Mouse (Mus musculus) neural tube, embryonic 14.5 days (tissue): ENCODE data around the gene Obscn. TPM values are rescaled to one million over a fixed set of nuclear protein-coding genes. Genes with fewer than 3 reads are reported as not detected.

Experiments used
- ATAC-seq: fragments of 200-750 bp; cut with Nextera tagmentation; 2 replicates; pipeline ENCODE4 v1.8.0; 2017; ENCODE audit warnings: low read depth, mild to moderate bottlenecking, moderate TSS enrichment, moderate library complexity
- H3K27ac ChIP-seq: fragments of 300-500 bp; sonication (generic); 2 replicates; pipeline ENCODE4 v1.5.1; 2014; ENCODE audit warnings: low read depth, mild to moderate bottlenecking, control low read depth, low read length, moderate library complexity, mixed read lengths
- H3K27me3 ChIP-seq: fragments of 300-500 bp; sonication (generic); 2 replicates; pipeline ENCODE4 v1.6.1; 2014; ENCODE audit warnings: low read length; ENCODE audit not compliant: control insufficient read depth, insufficient read depth
- H3K36me3 ChIP-seq: fragments of 300-500 bp; sonication (generic); 2 replicates; pipeline ENCODE4 v1.6.1; 2014; ENCODE audit warnings: low read length, mixed read lengths; ENCODE audit not compliant: control insufficient read depth, insufficient read depth
- H3K4me1 ChIP-seq: fragments of 300-500 bp; sonication (generic); 2 replicates; pipeline ENCODE4 v1.6.1; 2014; ENCODE audit warnings: low read length; ENCODE audit not compliant: control insufficient read depth, insufficient read depth
- H3K4me2 ChIP-seq: fragments of 300-500 bp; sonication (generic); 2 replicates; pipeline ENCODE4 v1.6.1; 2014; ENCODE audit warnings: mild to moderate bottlenecking, low read depth, low read length, control low read depth
- H3K4me3 ChIP-seq: fragments of 300-500 bp; sonication (generic); 2 replicates; pipeline ENCODE4 v1.5.1; 2014; ENCODE audit warnings: low read depth, low read length, control low read depth, mixed read lengths
- H3K9ac ChIP-seq: fragments of 300-500 bp; sonication (generic); replicated peaks from 2 replicates; pipeline ENCODE4 v1.6.1; 2014; ENCODE audit warnings: low read depth, mild to moderate bottlenecking, control low read depth, low read length, mixed read lengths
- H3K9me3 ChIP-seq: fragments of 300-500 bp; sonication (generic); 2 replicates; pipeline ENCODE4 v1.6.1; 2016; ENCODE audit warnings: low read length; ENCODE audit not compliant: control insufficient read depth
- WGBS: fragments of 180-500 bp; shearing (Covaris S2); extraction: QIAGEN DNeasy Blood & Tissue Kit; methylation state at CpG from one replicate; pipeline ENCODE4 v1.1.7; 2014; 5-methylcytosine and 5-hydroxymethylcytosine counted together
- microRNA-seq: library from miRNA; unstranded; fragments of <30 nt; microRNA quantifications from one replicate; pipeline ENCODE4, GENCODE M21; 2016
- polyA plus RNA-seq: library from polyadenylated mRNA; unstranded; fragments of >200 nt; fragmentation: Nextera tagmentation; extraction: Ambion mirVana; gene quantifications from 2 replicates; pipeline ENCODE4 v1.2.1, GENCODE M21; 2014

The Obscn gene
- polyA plus RNA-seq, 1 experiment from 2014 or later: 0.74 TPM

DNA sequence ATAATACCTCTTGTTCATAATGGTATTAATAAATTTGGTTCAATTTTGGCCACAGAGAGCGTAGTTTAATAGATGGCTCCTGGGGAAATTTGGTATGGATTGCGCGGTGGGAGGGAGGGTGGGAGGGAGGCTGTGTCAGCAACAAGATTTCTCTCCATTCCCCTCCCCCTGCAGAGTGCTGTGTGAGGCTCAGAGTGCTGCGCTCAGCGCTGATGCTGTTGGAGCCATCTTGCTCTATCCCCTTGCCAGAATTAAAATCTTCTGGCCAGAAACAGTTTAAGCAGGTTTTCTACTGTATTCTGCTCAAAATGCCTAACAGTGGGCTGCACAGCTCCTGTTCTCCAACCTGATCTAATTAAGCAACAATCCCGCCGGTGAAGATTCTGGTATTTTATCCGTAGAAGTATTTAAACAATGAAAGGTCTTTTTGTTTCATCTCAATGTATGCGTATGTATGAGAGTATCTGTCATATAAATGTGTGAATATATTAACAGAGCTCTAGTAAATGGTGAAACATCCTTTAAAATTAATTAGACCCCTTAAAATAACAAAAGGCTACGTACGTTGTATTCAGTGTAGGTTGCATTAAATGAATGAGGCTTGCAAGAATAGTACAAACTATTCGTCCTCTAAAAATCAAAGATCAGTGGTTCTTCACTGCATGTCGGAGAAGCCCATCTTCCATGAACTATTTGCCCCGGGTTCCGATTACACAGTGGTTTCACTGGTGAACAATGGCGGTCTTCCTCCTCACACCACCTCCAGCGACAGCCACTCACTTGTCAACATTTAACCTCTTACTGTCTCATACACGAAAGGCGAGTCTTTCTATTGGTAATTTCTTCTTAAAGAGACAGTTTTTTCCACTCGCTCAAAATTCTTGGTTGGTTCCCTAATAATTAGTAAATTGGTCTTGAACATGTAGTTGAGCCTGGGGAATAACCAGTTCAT is 186.4 kb downstream of the Obscn start:
- WGBS: 3% methylated on average over 20 of the region's 20 CpGs
- Histone ChIP-seq H3K4me2 (peak overlapping the region; percentile 45), H3K27ac (peak overlapping the region; percentile 95), H3K4me3 (peak overlapping the region; percentile 51), H3K27me3 (no peaks in the 10 kb centered on the region), H3K9ac (peak overlapping the region; percentile 78), H3K36me3 (no peaks in the 10 kb centered on the region), H3K9me3 (no peaks in the 10 kb centered on the region), H3K4me1 (peaks cover 18% of the 10 kb centered on the region)
- ATAC-seq: peak; percentile 59

DNA sequence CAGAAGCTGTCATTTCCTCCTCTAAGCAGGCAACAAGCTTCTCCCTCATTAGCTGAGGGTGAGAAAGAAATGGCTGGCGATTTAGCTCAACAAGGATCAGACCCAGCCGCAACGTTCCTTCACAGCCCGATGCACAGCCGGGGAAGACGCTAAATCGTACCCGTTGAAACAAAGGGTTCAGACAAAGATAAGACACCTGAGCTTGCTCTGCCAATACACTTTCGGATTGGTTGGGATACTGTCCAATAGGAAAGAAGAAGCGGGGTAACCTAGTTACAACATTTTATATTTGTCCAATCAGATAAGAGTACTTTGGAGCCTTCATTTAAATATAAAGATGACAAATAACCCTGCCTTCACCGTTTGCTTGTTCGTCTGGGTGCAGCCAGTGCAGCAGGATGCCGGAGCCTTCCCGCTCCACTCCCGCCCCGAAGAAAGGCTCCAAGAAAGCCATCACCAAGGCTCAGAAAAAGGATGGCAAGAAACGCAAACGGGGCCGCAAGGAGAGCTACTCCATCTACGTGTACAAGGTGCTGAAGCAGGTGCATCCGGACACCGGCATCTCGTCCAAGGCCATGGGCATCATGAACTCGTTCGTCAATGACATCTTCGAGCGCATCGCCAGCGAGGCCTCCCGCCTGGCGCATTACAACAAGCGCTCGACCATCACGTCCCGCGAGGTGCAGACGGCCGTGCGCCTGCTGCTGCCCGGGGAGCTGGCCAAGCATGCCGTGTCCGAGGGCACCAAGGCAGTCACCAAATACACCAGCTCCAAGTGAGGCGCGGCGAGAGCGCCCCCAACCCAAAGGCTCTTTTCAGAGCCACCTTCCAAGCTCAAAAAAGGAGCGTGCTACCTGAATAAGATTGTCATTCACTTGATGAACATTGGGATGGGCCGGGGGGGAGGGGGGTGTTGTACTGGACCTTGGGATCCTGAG is 187.4 kb downstream of the Obscn start, which contains the start of gene Hist3h2ba:
Hist3h2ba (plus strand) TSS at position 379 of the 938 bp plus-strand sequence.
- peaks cover 18% of the 10 kb centered on the region for H3K4me1 ChIP-seq
- under 1% methylated on average over 48 of the region's 48 CpGs for WGBS

DNA sequence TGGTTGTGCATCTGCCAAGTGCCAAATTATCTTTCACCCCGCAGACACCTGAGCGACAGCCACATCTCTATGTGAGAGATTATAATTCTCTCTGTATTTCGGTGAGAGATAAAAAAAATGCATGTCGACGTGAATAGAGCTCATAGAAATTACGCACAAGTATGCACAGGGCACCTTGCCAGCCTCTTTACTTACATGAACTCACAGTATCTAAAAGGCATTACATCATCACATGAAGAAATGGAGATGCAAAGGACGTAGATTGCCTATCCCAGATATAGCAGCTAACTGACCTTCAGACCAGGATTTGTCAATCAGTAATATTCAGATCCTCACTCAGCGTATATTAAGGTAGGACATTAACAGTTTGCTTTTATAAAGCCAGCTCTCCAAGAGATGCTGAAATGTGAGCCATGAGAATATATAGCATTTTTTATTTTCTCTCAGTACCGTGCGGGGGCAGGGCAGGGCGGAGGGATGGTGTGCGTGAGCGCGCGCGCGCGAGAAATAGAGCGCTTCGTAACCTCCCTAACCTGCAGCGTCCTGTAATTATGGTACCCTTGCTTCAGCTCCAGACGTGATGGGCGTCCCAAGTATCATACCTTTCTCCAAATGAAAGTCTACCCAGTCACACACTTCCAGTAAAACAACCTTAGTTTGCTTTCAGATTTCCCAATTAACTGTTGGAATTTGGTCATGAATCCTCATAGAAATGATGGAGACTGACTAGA is 188.2 kb downstream of the Obscn start:
- peak overlapping the region; percentile 53 for H3K9ac ChIP-seq
- ATAC-seq: peak; percentile 75
- peaks cover 22% of the 10 kb centered on the region for H3K4me1 ChIP-seq
- peak overlapping the region; percentile 95 for H3K27ac ChIP-seq
- 9% methylated on average over 23 of the region's 23 CpGs for whole genome bisulfite sequencing
- no peaks in the 10 kb centered on the region for H3K27me3 ChIP-seq
- no peaks in the 10 kb centered on the region for H3K9me3 ChIP-seq
- H3K4me2 ChIP-seq: peak overlapping the region; percentile 45
- peak overlapping the region; percentile 51 for H3K4me3 ChIP-seq
- no peaks in the 10 kb centered on the region for H3K36me3 ChIP-seq

More for the DNA sequence above, 187.4 kb downstream of the Obscn start, which contains the start of gene Hist3h2ba:
- Histone ChIP-seq H3K4me2 (peak within 1 kb of the TSS; percentile 45), H3K4me3 (peak within 1 kb of the TSS; percentile 51), H3K9ac (peak within 1 kb of the TSS; percentile 78), H3K36me3 (no peaks in the 10 kb centered on the region), H3K9me3 (no peaks in the 10 kb centered on the region), H3K27me3 (no peaks in the 10 kb centered on the region), H3K27ac (peak within 1 kb of the TSS; percentile 95)
- ATAC-seq: peak; percentile 93

DNA sequence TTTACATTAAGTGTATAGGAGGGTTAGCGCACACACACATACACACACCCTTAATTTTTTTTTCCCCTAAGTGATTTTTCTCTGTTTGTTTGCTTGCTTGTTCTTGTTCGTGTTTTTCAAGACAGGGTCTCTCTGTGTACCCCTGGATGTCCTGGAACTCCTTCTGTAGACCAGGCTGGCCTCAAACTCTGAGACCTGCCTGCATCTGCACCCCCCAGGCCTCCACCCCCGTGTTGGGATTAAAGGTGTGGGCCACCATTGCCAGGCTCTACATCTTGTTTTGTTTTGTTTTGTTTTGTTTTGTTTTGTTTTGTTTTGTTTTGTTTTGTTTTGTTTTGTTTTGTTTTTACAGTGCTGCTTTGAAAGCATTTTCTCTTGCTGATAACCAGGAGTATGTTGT is 188.9 kb downstream of the Obscn start:
- H3K36me3 ChIP-seq: no peaks in the 10 kb centered on the region
- peaks cover 19% of the 10 kb centered on the region for H3K4me1 ChIP-seq
- no peaks in the 10 kb centered on the region for H3K27me3 ChIP-seq
- 83% methylated on average over 3 of the region's 3 CpGs for WGBS
- H3K4me2 ChIP-seq: peak overlapping the region; percentile 45
- no peak for ATAC-seq
- H3K4me3 ChIP-seq: peak overlapping the region; percentile 51
- peak overlapping the region; percentile 95 for H3K27ac ChIP-seq
- H3K9ac ChIP-seq: peak overlapping the region; percentile 53
- H3K9me3 ChIP-seq: no peaks in the 10 kb centered on the region

Small RNA genes lying within 50 kb of the gene (microRNA-seq; reads per million reads assigned to microRNA genes)
- gene Gm44313: not detected

Other genes with a start within 250 kb of the Obscn start
- gene Zfp39, start 232.2 kb downstream of the Obscn start, polyA plus RNA-seq: 10.2 and 10.6 TPM in 2 replicates
- gene Btnl10, start 218.5 kb downstream of the Obscn start, polyA plus RNA-seq: not detected in 2 replicates
- 661 and 689 TPM in 2 replicates for gene Rnf187, start 197.5 kb downstream of the Obscn start, polyA plus RNA-seq
- 115 and 117 TPM in 2 replicates for gene Hist3h2ba, start 187.5 kb downstream of the Obscn start, polyA plus RNA-seq
- 80.7 and 98.2 TPM in 2 replicates for gene Hist3h2a, start 181.7 kb downstream of the Obscn start, polyA plus RNA-seq
- gene Trim17, start 181.7 kb downstream of the Obscn start, polyA plus RNA-seq: 0.80 and 1.5 TPM in 2 replicates
- gene Trim11, start 158.3 kb downstream of the Obscn start, polyA plus RNA-seq: 20.4 TPM in 2 replicates
- gene Iba57, start 27.3 kb upstream of the Obscn start, polyA plus RNA-seq: 3.6 and 4.0 TPM in 2 replicates
- gene Gjc2, start 46.8 kb upstream of the Obscn start, polyA plus RNA-seq: 0.12 TPM in 1 of 2 replicates, not detected in the other
- 224 and 266 TPM in 2 replicates for gene Guk1, start 55.8 kb upstream of the Obscn start, polyA plus RNA-seq
- 97.4 and 108 TPM in 2 replicates for gene Mrpl55, start 66.1 kb upstream of the Obscn start, polyA plus RNA-seq
- gene 2310033P09Rik, start 71.9 kb upstream of the Obscn start, polyA plus RNA-seq: 22.4 and 25.4 TPM in 2 replicates
- gene Arf1, start 91.9 kb upstream of the Obscn start, polyA plus RNA-seq: 617 and 621 TPM in 2 replicates
- 0.12 and 0.31 TPM in 2 replicates for gene Wnt3a, start 154.3 kb upstream of the Obscn start, polyA plus RNA-seq
- 0.72 and 2.1 TPM in 2 replicates for gene Wnt9a, start 170.5 kb upstream of the Obscn start, polyA plus RNA-seq
- gene Prss38, start 239.3 kb upstream of the Obscn start, polyA plus RNA-seq: not detected in 2 replicates